Mouse (Mus musculus): Measurements from ENCODE around the gene Lag3.
"Not testable (repeated sequence)": the region's sequence is repeated elsewhere in the genome, so short reads cannot be mapped to it uniquely, and the experiment has no call there.

The Lag3 gene

DNA sequence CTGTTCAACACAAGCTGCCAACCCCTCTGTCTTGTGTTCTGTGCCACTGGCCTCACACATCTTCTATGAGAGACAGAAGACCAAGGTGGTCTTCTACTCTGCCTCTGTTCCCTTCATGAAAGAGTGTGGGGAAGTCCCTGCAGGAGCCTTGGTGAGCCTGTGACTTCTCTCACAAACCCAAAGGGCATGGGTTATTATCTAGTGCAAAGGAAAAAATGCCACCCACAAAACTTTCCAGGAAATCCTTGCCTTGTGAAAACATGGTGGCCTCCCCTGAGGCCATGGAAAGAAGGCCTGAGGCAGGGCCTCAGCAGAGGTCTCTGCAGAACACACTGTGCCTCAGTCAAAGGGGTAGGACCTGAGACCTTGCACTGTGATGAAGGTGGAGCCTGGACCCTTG lies 9.7 kb downstream of the Lag3 start:
- ATAC-seq (ENCODE audit: insufficient number of reproducible peaks, low FRiP score, low TSS enrichment), result no peak

DNA sequence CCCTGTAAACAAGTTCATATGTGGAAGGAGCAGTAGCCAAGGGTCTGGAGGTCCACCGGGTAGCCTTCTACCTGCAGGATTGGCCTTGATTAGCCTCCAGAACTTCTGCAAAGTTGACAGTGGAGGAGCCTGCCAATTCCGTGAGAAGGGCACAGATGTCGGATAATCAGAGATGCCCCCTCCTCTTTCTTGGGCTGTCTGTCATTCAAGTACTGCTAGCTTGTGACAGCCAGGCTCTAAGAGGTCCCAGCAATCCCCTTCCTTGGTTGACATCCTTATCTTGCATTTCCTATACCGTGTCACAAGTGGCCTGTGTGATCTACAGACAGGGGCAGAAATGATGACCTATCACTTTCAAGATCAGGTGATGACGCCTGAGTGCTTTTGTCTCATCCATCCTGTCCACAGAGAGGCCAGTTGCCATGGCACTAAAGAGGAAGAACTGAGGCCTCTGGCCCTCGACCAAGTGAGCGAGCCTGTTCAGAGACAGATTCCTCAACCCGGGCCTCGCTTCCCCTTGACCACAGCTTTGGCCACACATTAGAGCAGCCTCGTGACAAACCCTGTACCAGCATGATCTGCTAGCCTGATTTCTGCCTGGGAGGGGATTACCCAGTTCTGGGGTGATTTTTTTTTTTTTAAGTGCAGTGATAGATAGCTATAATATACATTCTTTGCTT lies 10.6 kb downstream of the Lag3 start:
- ATAC-seq (ENCODE audit: insufficient number of reproducible peaks, low FRiP score, low TSS enrichment), result no peak

GRCm38 (mm10) chr6:124900056-124900800 lies 11.3 kb downstream of the Lag3 start:
- no peak for ATAC-seq (ENCODE audit: insufficient number of reproducible peaks, low FRiP score, low TSS enrichment)

GRCm38 (mm10) chr6:124898359-124898758 lies 13.1 kb downstream of the Lag3 start:
- no peak for ATAC-seq (ENCODE audit: insufficient number of reproducible peaks, low FRiP score, low TSS enrichment)

- ATAC-seq (ENCODE audit: insufficient number of reproducible peaks, low FRiP score, low TSS enrichment), result not testable (repeated sequence)
Observed at GRCm38 (mm10) chr6:124894113-124894512, 17.4 kb downstream of the Lag3 start.

GRCm38 (mm10) chr6:124890997-124891396 lies 20.5 kb downstream of the Lag3 start:
- no peak for ATAC-seq (ENCODE audit: insufficient number of reproducible peaks, low FRiP score, low TSS enrichment)

GRCm38 (mm10) chr6:124888555-124889125 lies 22.9 kb downstream of the Lag3 start:
- no peak for ATAC-seq (ENCODE audit: insufficient number of reproducible peaks, low FRiP score, low TSS enrichment)

GRCm38 (mm10) chr6:124887986-124888385 lies 23.5 kb downstream of the Lag3 start, which contains the start of gene Cd4:
Gene Cd4, minus strand, starts transcription at chr6:124888221.
- ATAC-seq (ENCODE audit: insufficient number of reproducible peaks, low FRiP score, low TSS enrichment), result no peak

DNA sequence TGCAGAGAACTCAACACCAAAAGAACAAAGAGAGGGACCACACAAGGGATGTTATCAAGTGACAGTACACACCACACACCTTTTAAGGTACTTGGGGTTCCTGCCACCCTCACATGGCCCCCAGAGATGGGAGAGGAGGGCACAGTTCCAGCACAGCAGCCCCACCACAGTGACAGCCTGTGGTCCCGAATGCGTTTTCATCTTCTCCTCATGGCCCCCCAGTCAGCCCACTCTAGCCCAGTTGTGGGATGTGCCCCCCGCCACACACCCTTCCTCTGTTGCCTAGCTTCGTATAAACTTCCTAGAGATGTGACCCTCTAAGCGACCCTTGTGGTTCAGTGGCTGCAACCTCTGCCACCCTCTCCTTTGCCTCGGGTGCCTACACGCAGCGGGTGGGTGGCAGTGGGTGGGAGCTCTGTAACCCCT lies 25.5 kb downstream of the Lag3 start:
- ATAC-seq (ENCODE audit: insufficient number of reproducible peaks, low FRiP score, low TSS enrichment), result no peak

DNA sequence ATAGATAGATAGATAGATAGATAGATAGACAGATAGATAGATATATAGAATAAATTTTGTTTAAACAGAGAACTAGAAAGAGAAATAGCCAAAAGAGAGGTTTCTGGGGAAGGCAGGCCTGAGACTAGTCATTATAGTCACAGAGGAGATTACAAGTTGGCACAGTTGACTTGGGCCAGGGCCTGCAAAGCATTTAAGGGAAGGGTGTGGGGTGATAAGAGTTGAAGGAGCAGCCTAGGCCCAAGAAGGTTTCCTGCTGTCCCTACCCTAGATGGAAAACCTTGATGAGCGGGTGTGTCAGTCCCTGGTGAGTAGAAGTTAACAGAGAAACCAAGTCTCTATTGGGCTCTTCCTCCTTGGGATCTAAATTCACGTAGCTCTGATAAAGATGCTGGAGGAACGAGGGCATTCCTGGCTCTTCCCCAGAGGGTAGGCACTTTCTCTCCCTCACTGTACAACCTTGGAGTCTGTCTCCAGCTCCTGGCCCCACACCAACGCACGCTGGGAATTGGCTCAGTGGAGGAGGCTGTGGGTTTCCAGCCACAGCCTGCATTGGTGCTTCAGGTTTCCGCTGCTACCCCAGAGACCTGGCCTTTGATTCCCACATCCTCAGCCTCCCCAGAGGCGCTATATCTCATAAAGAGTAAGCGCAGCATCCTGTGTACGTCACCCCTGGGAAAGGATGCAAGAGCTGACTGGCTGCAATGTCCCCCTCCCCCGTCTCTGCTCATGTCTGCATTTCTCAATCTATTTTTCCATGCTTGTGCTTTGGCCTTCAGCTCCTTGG lies 26.6 kb downstream of the Lag3 start:
- ATAC-seq (ENCODE audit: insufficient number of reproducible peaks, low FRiP score, low TSS enrichment), result peak; percentile 85; the same call in 1 of the 2 replicates

DNA sequence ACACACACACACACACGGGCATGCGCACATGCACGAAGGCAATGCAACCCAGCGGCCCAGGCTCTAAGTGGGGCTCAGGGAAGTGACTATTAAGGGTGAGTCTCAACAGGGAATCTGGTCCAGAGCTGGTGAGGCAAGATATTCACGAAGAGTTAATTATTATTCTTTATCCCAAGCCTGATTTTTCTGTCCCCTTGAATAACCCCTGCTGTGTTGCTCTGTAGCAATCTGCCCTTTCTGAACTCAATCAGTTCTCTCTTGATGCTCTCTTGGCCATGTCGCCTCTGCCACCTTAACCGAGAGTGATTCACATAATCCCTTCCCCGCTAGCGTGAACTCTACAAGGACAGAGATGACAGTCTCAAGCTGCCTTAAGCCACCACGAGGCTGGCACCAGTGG lies 28.2 kb downstream of the Lag3 start:
- ATAC-seq (ENCODE audit: insufficient number of reproducible peaks, low FRiP score, low TSS enrichment), result no peak

DNA sequence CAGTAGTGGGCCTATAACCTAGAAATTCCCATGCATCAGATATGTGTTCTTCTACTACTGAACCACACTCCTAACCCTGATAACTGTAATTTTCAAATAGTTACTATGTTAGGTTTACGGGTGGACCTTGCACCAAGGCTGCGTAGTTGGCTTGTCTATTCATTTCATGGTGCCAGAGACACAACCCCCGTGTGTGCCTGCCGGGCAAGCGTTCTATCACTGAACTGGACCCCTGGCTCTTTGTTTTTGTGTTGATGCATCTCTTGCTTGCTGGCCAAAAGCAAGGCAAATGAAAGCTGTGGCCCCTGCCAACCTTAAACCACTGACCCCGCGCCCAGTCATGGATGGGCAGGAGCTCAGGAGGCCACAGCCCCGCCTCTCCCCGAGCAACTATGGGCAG lies 29.7 kb downstream of the Lag3 start:
- no peak for ATAC-seq (ENCODE audit: insufficient number of reproducible peaks, low FRiP score, low TSS enrichment)

DNA sequence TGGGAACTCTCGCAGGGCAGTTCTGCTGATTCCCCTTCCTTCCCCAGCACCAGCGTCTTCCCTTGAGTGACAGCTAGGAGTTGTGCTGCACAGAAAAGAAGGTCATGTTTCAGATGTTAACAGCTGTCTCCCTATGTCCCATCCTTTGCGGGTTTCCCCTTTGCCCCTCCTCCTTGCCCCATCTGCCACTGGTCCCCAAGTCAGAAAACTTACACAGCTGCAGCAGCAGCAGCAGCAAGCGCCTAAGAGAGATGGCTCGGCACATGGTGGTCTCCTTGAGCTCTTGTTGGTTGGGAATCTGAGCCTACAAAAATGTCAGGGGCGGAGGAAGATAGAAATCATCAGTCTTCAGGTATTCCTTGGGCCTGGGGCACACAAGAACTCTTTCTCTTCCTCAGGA lies 32.1 kb downstream of the Lag3 start:
- no peak for ATAC-seq (ENCODE audit: insufficient number of reproducible peaks, low FRiP score, low TSS enrichment)

GRCm38 (mm10) chr6:124874348-124874747 lies 37.2 kb downstream of the Lag3 start:
- no peak for ATAC-seq (ENCODE audit: insufficient number of reproducible peaks, low FRiP score, low TSS enrichment)

GRCm38 (mm10) chr6:124866560-124866959 lies 44.9 kb downstream of the Lag3 start:
- no peak for ATAC-seq (ENCODE audit: insufficient number of reproducible peaks, low FRiP score, low TSS enrichment)

DNA sequence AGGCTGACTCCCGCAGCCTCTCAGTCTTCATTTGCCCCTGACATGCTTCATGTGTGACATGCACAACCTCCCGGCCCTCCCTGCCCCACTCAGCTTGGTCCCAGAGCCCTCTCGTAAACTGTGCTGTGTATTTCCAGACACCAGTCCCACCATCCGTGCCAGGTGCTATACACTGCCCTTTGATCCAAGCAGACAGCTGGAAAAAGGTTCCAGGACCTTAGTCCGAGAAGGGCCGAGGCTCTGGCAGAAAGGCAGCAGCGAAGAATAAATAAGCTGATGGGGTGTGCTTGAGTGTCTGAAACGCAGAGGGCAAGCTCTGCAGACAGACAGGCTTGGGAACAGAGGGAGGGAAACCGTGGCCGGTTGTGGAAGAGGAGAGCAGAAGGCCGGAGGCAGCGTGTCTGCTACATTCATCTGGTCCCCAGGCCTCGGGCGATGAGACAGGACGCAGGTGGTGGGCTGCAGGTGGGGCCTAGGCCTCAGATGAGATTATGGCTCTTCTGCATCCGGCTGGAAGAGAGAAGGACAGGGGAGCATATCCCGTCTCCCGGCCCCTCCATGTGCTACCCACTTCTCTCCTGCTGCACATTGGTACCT lies 45.6 kb downstream of the Lag3 start:
- ATAC-seq (ENCODE audit: insufficient number of reproducible peaks, low FRiP score, low TSS enrichment), result no peak

GRCm38 (mm10) chr6:124863658-124864298 lies 47.7 kb downstream of the Lag3 start, which contains the start of gene Gpr162:
Gene Gpr162, minus strand, starts transcription at chr6:124863983.
- peak; percentile 47; the same call in 1 of the 2 replicates for ATAC-seq (ENCODE audit: insufficient number of reproducible peaks, low FRiP score, low TSS enrichment)

DNA sequence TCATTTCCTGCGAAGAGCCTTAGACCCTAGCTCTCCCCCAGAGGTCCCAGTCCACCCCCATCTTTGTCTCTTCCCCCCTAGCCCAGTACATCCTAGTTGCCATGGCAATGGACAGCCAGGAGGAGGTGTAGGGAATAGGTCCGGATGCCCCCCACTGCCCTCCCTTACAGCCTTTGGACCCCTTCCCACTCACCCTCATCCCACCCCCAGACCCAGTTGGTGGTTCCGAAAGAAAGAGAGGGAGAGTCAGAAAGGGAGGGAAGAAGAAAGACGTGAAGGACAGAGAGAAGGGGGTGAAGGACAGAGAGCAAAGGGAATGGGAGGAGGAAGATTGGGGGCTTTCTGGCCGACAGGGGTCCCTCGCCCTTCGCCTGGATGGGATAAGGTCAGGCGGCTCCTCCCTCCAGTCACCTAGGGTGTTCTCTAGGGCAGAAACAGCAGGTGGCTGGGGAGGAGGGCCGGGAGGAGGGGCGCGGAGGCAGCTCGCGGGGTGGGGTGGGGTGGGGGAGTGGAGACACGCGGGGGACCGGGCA lies 48.3 kb downstream of the Lag3 start:
- ATAC-seq (ENCODE audit: insufficient number of reproducible peaks, low FRiP score, low TSS enrichment), result no peak

DNA sequence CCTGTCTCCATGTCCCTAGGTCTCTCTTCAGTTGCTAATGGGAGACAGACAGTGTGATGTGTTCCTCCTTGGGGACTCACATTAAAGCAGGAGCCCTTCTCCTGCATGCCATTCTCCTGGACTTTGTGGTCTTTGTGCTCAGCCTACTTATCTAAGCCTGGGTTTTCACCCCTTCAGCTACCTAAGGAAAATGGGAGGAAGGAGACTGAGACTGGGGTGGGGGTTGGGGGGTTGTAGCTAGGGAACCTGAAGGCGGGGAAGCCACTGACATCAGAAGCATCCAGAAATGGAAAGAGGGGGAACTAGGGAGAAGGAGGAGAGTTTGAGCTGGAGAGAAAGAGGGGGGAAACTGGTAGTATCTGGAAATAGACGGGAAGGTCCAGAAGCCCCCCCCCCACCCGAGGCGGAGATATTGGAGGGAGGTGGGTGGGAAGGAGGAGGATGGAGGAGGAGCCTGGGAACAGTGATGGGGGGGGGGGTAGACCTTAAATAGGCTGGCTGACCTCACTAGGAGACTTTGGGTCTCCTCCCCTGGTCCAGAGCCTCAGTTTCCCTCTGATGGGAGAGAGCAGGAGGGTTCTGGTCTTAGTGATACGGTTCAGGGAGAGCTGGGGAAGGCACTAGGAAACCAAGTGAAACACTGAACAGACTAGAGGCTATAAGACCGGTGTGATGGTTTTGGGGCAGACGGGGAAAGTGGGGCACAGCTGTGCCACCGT lies 48.9 kb downstream of the Lag3 start:
- ATAC-seq (ENCODE audit: insufficient number of reproducible peaks, low FRiP score, low TSS enrichment), result no peak
